Mouse (Mus musculus) hindbrain, postnatal 0 days (tissue): Measurements from ENCODE around the gene Krt32. TPM values are rescaled to one million over a fixed set of nuclear protein-coding genes. Genes with fewer than 3 reads are reported as not detected.

Source experiments
- ATAC-seq: fragments of 200-750 bp; cut with Nextera tagmentation; 2 replicates; pipeline ENCODE4 v1.8.0; 2017; ENCODE audit warnings: mild to moderate bottlenecking, moderate TSS enrichment, moderate library complexity
- DNase-seq: peaks from one replicate; pipeline ENCODE4 v3.0.0-alpha.2; 2015; ENCODE audit warnings: low spot score
- H3K27ac ChIP-seq: fragments of 300-500 bp; sonication (generic); 2 replicates; pipeline ENCODE4 v1.5.1; 2014; ENCODE audit warnings: mild to moderate bottlenecking
- H3K27me3 ChIP-seq: fragments of 300-500 bp; sonication (generic); 2 replicates; pipeline ENCODE4 v1.6.1; 2014; ENCODE audit warnings: low read length, mixed read lengths; ENCODE audit not compliant: insufficient read depth
- H3K36me3 ChIP-seq: fragments of 300-500 bp; sonication (generic); 2 replicates; pipeline ENCODE4 v1.6.1; 2014; ENCODE audit warnings: low read length, mixed read lengths; ENCODE audit not compliant: insufficient read depth
- H3K4me1 ChIP-seq: fragments of 300-500 bp; sonication (generic); 2 replicates; pipeline ENCODE4 v1.6.1; 2014; ENCODE audit warnings: antibody characterized with exemption, low read length, mixed read lengths; ENCODE audit not compliant: insufficient read depth
- H3K4me2 ChIP-seq: fragments of 300-500 bp; sonication (generic); 2 replicates; pipeline ENCODE4 v1.6.1; 2014; ENCODE audit warnings: low read depth, mild to moderate bottlenecking, low read length, moderate library complexity, mixed read lengths
- H3K4me3 ChIP-seq: fragments of 300-500 bp; sonication (generic); 2 replicates; pipeline ENCODE4 v1.5.1; 2014; ENCODE audit warnings: low read length
- H3K9ac ChIP-seq: fragments of 300-500 bp; sonication (generic); replicated peaks from 2 replicates; pipeline ENCODE4 v1.6.1; 2014; ENCODE audit warnings: mild to moderate bottlenecking, low read length, moderate library complexity, mixed read lengths
- H3K9me3 ChIP-seq: fragments of 300-500 bp; sonication (generic); 2 replicates; pipeline ENCODE4 v1.6.1; 2016; ENCODE audit warnings: low read length, mixed read lengths
- CTCF ChIP-seq: IDR thresholded peaks from 2 replicates; pipeline ENCODE4 v1.5.1; 2016; ENCODE audit warnings: antibody characterized with exemption, control low read depth, low read depth
- WGBS: fragments of 180-500 bp; shearing (Covaris S2); extraction: QIAGEN DNeasy Blood & Tissue Kit; methylation state at CpG from one replicate; pipeline ENCODE4 v1.1.7; 2014; 5-methylcytosine and 5-hydroxymethylcytosine counted together
- polyA plus RNA-seq: library from polyadenylated mRNA; unstranded; fragments of >200 nt; fragmentation: Nextera tagmentation; extraction: Ambion mirVana; gene quantifications from 2 replicates; pipeline ENCODE4 v1.2.1, GENCODE M21; 2015
- total RNA-seq: library from RNA; depleted of rRNA; stranded (reverse); fragments of >200 nt; gene quantifications from 2 replicates; pipeline ENCODE4 v1.2.3, GENCODE M21; 2014

Gene Krt32
- total and polyA plus RNA-seq, 2 experiments from 2014 or later: not detected

- no peak overlapping the region for H3K4me3 ChIP-seq
- no peak overlapping the region for H3K4me2 ChIP-seq
- no peaks in the 10 kb centered on the region for H3K9me3 ChIP-seq
- no peaks in the 10 kb centered on the region for H3K27me3 ChIP-seq
- no peak overlapping the region for H3K9ac ChIP-seq
- no peak for TF ChIP-seq CTCF
- no peaks in the 10 kb centered on the region for H3K4me1 ChIP-seq
- DNase-seq: no peak
- 68% methylated on average over 7 of the region's 7 CpGs for WGBS
- no peak overlapping the region for H3K27ac ChIP-seq
- H3K36me3 ChIP-seq: no peaks in the 10 kb centered on the region
- ATAC-seq: no peak
These were observed 476 bp upstream of the Krt32 start for GRCm38 (mm10) chr11:100088378-100089025.

- DNase-seq: no peak
- Histone ChIP-seq H3K27ac (no peak overlapping the region), H3K27me3 (no peaks in the 10 kb centered on the region), H3K9ac (no peak overlapping the region), H3K9me3 (no peaks in the 10 kb centered on the region), H3K4me3 (no peak overlapping the region), H3K36me3 (no peaks in the 10 kb centered on the region), H3K4me1 (no peaks in the 10 kb centered on the region), H3K4me2 (no peak overlapping the region)
- ATAC-seq: no peak
- no peak for TF ChIP-seq CTCF
- WGBS: 60% methylated on average over 1 of the region's 1 CpGs
These were observed 14.2 kb downstream of the Krt32 start for GRCm38 (mm10) chr11:100073873-100074272.

GRCm38 (mm10) chr11:100067293-100068036 lies 20.6 kb downstream of the Krt32 start:
- H3K4me3 ChIP-seq: no peak overlapping the region
- DNase-seq (no peak), ATAC-seq (no peak)
- H3K4me2 ChIP-seq: no peak overlapping the region
- H3K36me3 ChIP-seq: no peaks in the 10 kb centered on the region
- no peaks in the 10 kb centered on the region for H3K4me1 ChIP-seq
- H3K27ac ChIP-seq: no peak overlapping the region
- whole genome bisulfite sequencing: 74% methylated on average over 17 of the region's 17 CpGs
- H3K9ac ChIP-seq: no peak overlapping the region
- no peaks in the 10 kb centered on the region for H3K9me3 ChIP-seq
- no peaks in the 10 kb centered on the region for H3K27me3 ChIP-seq
- no peak for TF ChIP-seq CTCF

GRCm38 (mm10) chr11:100066236-100067010 lies 21.6 kb downstream of the Krt32 start:
- H3K4me2 ChIP-seq: no peak overlapping the region
- TF ChIP-seq CTCF: no peak

GRCm38 (mm10) chr11:100058875-100059274 lies 29.2 kb downstream of the Krt32 start:
- ATAC-seq (no peak), DNase-seq (peak; percentile 39)
- no peaks in the 10 kb centered on the region for H3K9me3 ChIP-seq
- no peak overlapping the region for H3K9ac ChIP-seq
- 64% methylated on average over 8 of the region's 8 CpGs for WGBS
- no peak overlapping the region for H3K4me2 ChIP-seq
- H3K27me3 ChIP-seq: no peaks in the 10 kb centered on the region
- H3K4me3 ChIP-seq: no peak overlapping the region
- no peaks in the 10 kb centered on the region for H3K4me1 ChIP-seq
- no peaks in the 10 kb centered on the region for H3K36me3 ChIP-seq
- peak; percentile 42 for TF ChIP-seq CTCF
- no peak overlapping the region for H3K27ac ChIP-seq

More at GRCm38 (mm10) chr11:100066236-100067010, 21.6 kb downstream of the Krt32 start:
- Histone ChIP-seq H3K27ac (no peak overlapping the region), H3K4me1 (no peaks in the 10 kb centered on the region), H3K27me3 (no peaks in the 10 kb centered on the region), H3K9ac (no peak overlapping the region), H3K9me3 (no peaks in the 10 kb centered on the region), H3K4me3 (no peak overlapping the region), H3K36me3 (no peaks in the 10 kb centered on the region)
- 38% methylated on average over 12 of the region's 12 CpGs for WGBS
- ATAC-seq (no peak), DNase-seq (peak; percentile 16)

- no peak for TF ChIP-seq CTCF
- H3K4me3 ChIP-seq: no peak overlapping the region
- H3K27me3 ChIP-seq: no peaks in the 10 kb centered on the region
- 73% methylated on average over 9 of the region's 9 CpGs for WGBS
- H3K9me3 ChIP-seq: no peaks in the 10 kb centered on the region
- H3K4me1 ChIP-seq: no peaks in the 10 kb centered on the region
- H3K27ac ChIP-seq: no peak overlapping the region
- no peak overlapping the region for H3K4me2 ChIP-seq
- no peaks in the 10 kb centered on the region for H3K36me3 ChIP-seq
- ATAC-seq (no peak), DNase-seq (peak; percentile 3)
- no peak overlapping the region for H3K9ac ChIP-seq
These were observed 32.1 kb downstream of the Krt32 start for GRCm38 (mm10) chr11:100055686-100056655.
